Mouse (Mus musculus): ENCODE results near the gene Adat1. TPM values are rescaled to one million over a fixed set of nuclear protein-coding genes. Genes with fewer than 3 reads are reported as not detected.
A peak's percentile ranks its signal among the peaks of the same experiment; 100 is the strongest.
"Not testable (repeated sequence)": the region's sequence is repeated elsewhere in the genome, so short reads cannot be mapped to it uniquely, and the experiment has no call there.

Adat1 gene
- polyA plus RNA-seq, 1 experiment from 2014 or later, result 7.4 TPM

DNA sequence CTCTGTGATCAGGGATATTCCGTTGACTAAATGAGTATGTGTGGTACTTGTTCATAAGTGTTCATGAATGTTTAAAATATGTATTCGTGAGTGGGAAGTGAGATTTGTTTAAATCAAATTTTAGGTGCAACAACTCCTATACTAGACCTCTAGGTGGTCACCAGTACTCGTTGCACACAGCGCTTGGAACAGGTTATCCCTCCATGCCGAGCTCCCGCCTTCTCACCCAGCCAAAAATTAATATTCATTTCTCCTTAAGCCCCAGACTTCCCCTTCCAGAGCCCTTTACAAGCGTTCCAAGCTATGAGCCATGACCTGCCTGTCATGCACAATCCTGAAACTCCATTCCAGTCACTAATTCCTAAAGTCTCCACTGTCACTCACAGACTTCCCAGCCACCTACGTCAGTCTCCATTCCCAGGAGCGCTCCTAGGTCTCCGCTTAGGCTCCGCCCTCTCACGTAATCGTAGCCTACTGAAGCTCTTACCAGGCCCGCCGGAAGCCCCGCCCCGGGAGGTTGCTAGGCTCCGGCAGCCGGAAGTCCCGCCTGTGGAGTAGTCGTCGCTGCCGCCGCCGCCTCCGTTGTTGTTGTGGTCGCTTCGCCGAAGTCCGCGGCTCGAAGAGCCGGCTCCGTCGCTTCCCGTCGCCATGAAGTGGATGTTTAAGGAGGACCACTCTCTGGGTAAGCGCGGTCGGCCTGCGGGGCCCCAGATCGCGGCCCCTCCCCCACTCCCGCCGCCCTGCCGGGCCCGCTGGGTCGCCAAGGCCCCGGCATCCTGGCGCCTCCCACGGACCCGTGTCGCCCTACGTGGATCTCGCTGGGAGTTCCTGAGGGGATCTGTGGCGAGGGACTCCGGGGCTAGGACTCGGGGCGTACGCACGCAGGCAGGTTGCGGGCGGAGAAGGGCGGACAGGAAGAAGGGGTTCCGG is 51.7 kb downstream of the Adat1 start, which contains the start of gene Gabarapl2:
Gene Gabarapl2 (plus strand): TSS at position 533 of the 930 bp plus-strand sequence.
- Histone ChIP-seq H3K4me1 (replicated peaks; ENCODE audit: control insufficient read depth, insufficient read depth, low read length) (peaks cover 6% of the 10 kb centered on the region; the same call in 1 of the 2 replicates), H3K4me2 (ENCODE audit: low read length) (peak within 1 kb of the TSS; percentile 69), H3K27me3 (replicated peaks; ENCODE audit: control insufficient read depth, insufficient read depth, low read length) (no peaks in the 10 kb centered on the region), H3K27ac (ENCODE audit: low read depth) (peak within 1 kb of the TSS; percentile 69), H3K36me3 (ENCODE audit: control insufficient read depth, insufficient read depth, low read length) (peaks cover 30% of the 10 kb centered on the region), H3K9ac (ENCODE audit: low read length) (peak within 1 kb of the TSS; percentile 67), H3K9me3 (ENCODE audit: control insufficient read depth, low read length) (no peaks in the 10 kb centered on the region), H3K4me3 (ENCODE audit: low read depth, low read length) (peak within 1 kb of the TSS; percentile 98)
- ATAC-seq (replicated peaks; ENCODE audit: low FRiP score, low TSS enrichment, low read depth), result peak; percentile 97
- WGBS, result under 1% methylated on average over 65 of the region's 65 CpGs
- DNase-seq (ENCODE audit: low spot score), result peak; percentile 93

GRCm38 (mm10) chr8:111939516-111940142 is 52.5 kb downstream of the Adat1 start:
- Histone ChIP-seq H3K27ac (ENCODE audit: low read depth) (peak overlapping the region; percentile 34; the same call in 1 of the 2 replicates), H3K4me2 (ENCODE audit: low read length) (peak overlapping the region; percentile 69), H3K9me3 (ENCODE audit: control insufficient read depth, low read length) (no peaks in the 10 kb centered on the region), H3K4me1 (replicated peaks; ENCODE audit: control insufficient read depth, insufficient read depth, low read length) (peaks cover 6% of the 10 kb centered on the region; the same call in 1 of the 2 replicates), H3K36me3 (ENCODE audit: control insufficient read depth, insufficient read depth, low read length) (peaks cover 24% of the 10 kb centered on the region), H3K9ac (ENCODE audit: low read length) (peak overlapping the region; percentile 34), H3K27me3 (replicated peaks; ENCODE audit: control insufficient read depth, insufficient read depth, low read length) (no peaks in the 10 kb centered on the region), H3K4me3 (ENCODE audit: low read depth, low read length) (peak overlapping the region; percentile 98)
- DNase-seq (ENCODE audit: low spot score) (peak; percentile 76), ATAC-seq (replicated peaks; ENCODE audit: low FRiP score, low TSS enrichment, low read depth) (peak; percentile 86)
- WGBS, result 5% methylated on average over 10 of the region's 10 CpGs

DNA sequence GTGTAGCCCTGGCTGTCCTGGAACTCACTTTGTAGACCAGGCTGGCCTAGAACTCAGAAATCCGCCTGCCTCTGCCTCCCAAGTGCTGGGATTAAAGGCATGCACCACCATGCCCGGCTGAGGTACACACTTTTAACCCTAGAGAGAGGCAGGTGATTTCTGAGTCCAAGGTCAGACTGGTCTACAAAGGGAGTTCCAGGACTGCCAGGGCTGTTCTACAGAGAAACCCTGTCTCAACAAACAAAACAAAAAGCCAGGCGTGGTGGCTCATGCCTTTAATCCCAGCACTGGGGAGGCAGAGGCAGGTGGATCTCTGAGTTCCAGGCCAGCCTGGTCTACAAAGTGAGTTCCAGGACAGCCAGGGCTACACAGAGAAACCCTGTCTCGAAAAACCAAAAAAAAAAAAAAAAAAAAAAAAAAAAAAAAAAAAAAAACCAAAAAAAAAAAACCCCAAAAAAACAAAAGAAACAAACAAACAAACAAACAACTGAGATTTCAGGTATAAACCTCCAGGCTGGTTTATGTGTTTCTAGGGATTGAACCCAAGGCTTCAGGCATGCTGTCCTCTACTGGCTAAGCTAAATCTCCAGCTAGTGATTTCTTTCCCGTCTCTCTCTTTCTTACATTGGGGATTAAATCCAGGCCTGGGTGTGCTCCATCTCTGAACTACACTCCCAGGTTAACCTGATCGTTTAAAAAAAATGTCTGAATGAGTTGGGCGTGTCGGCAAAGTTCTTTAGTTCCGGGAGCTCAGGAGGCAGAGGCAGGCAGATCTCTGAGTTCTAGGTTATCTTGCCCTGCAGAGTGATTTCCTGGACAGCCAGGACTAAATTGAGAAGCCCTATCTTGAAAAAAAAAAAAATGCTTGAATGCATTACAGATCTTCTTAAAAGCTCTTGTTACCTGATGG is 53.8 kb downstream of the Adat1 start:
- not testable (repeated sequence) for ATAC-seq (replicated peaks; ENCODE audit: low FRiP score, low TSS enrichment, low read depth); H3K9ac ChIP-seq (ENCODE audit: low read length); DNase-seq (ENCODE audit: low spot score); H3K27me3 ChIP-seq (replicated peaks; ENCODE audit: control insufficient read depth, insufficient read depth, low read length); H3K27ac ChIP-seq (ENCODE audit: low read depth); H3K4me2 ChIP-seq (ENCODE audit: low read length); H3K4me1 ChIP-seq (replicated peaks; ENCODE audit: control insufficient read depth, insufficient read depth, low read length); H3K9me3 ChIP-seq (ENCODE audit: control insufficient read depth, low read length); H3K4me3 ChIP-seq (ENCODE audit: low read depth, low read length)
- peaks cover 11% of the 10 kb centered on the region; the same call in 1 of the 2 replicates for H3K36me3 ChIP-seq (ENCODE audit: control insufficient read depth, insufficient read depth, low read length)
- 91% methylated on average over 8 of the region's 9 CpGs for WGBS

DNA sequence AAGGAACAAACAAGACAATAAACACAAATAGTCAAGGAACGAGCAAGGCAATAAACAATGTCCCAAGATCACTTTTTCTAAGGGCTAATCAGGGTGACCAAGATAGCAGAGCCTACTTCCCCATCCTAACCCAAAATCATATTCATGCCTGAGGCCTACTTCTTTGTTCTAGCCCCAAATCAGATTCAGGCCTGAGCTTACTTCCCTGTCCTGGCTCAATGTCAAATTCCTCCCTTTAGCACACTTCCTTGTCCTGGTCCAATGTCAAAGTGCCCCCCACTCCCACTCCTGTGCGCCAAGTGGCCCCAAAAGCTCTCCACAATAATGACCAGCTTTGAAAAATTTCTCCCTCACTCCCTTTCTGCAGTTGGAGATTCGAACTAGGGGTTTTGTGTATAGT is 54.9 kb downstream of the Adat1 start:
- 73% methylated on average over 3 of the region's 3 CpGs for WGBS
- Histone ChIP-seq H3K27me3 (replicated peaks; ENCODE audit: control insufficient read depth, insufficient read depth, low read length) (no peaks in the 10 kb centered on the region), H3K36me3 (ENCODE audit: control insufficient read depth, insufficient read depth, low read length) (peaks cover 3% of the 10 kb centered on the region; the same call in 1 of the 2 replicates), H3K27ac (ENCODE audit: low read depth) (no peak overlapping the region), H3K4me1 (replicated peaks; ENCODE audit: control insufficient read depth, insufficient read depth, low read length) (peaks cover 11% of the 10 kb centered on the region), H3K9me3 (ENCODE audit: control insufficient read depth, low read length) (no peaks in the 10 kb centered on the region), H3K4me2 (ENCODE audit: low read length) (no peak overlapping the region), H3K4me3 (ENCODE audit: low read depth, low read length) (no peak overlapping the region), H3K9ac (ENCODE audit: low read length) (no peak overlapping the region)
- ATAC-seq (replicated peaks; ENCODE audit: low FRiP score, low TSS enrichment, low read depth) (no peak), DNase-seq (ENCODE audit: low spot score) (no peak)

DNA sequence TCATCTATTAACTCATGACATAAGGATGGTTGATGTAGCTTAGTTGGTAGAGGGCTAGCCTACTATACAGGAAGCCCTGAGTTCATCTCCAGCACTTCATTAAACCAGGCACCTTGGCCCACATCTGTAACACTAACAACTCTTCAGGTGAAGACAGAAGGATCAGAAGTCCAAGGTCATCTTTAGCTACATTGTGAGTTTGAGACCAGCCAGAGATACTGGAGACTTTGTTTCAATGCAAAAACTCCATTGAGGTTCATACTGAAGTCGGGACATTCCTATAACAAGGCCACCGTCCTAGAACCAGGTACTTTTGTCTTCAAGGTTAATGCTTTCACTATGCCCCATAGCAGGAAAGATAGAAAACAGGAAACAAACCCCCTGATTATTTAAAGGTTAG is 57.9 kb downstream of the Adat1 start:
- no peak overlapping the region for H3K4me3 ChIP-seq (ENCODE audit: low read depth, low read length)
- no peaks in the 10 kb centered on the region for H3K9me3 ChIP-seq (ENCODE audit: control insufficient read depth, low read length)
- no peaks in the 10 kb centered on the region for H3K36me3 ChIP-seq (ENCODE audit: control insufficient read depth, insufficient read depth, low read length)
- no peak overlapping the region for H3K9ac ChIP-seq (ENCODE audit: low read length)
- ATAC-seq (replicated peaks; ENCODE audit: low FRiP score, low TSS enrichment, low read depth) (no peak; the same call in 1 of the 2 replicates), DNase-seq (ENCODE audit: low spot score) (no peak)
- peak overlapping the region; percentile 87 for H3K4me2 ChIP-seq (ENCODE audit: low read length)
- H3K27ac ChIP-seq (ENCODE audit: low read depth), result no peak overlapping the region
- peaks cover 10% of the 10 kb centered on the region for H3K4me1 ChIP-seq (replicated peaks; ENCODE audit: control insufficient read depth, insufficient read depth, low read length)
- no peaks in the 10 kb centered on the region for H3K27me3 ChIP-seq (replicated peaks; ENCODE audit: control insufficient read depth, insufficient read depth, low read length)
- 89% methylated on average over 2 of the region's 2 CpGs for WGBS

DNA sequence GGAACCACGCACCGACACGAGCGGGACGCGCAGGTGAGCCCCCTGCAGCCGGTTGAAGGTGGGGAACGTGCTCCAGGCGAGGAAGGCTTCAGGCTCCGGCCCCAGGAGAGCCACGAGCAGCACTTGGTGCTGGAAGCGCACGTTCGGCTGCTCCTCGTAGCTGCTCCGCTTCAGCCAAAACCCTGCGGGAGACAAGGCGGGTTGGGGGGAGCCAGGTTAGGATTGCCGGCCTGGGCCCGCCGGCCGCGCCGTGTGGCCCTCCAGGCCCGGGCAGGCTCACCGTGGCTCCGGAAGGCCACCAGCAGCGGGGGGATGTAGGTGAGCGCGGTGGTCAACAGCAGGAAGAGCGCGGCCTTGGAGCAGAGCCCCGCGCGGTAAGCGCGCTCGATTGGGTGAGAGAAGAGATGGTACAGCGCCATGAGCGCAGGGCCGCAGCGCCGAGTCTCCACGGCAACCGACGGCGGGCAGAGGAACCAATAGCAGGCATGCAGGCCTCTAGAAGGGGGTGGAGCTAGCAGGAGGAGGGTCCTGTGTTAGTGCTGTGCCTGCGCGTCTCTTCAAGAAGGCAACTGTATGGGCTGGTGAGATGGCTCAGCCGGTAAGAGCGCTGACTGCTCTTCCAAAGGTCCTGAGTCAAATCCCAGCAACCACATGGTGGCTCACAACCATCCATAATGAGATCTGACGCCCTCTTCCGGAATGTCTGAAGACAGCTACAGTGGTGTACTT is 58.6 kb downstream of the Adat1 start, which contains the start of gene Tmem231:
Gene Tmem231 (minus strand): TSS at position 534 of the 729 bp plus-strand sequence.
- H3K4me3 ChIP-seq (ENCODE audit: low read depth, low read length), result peak within 1 kb of the TSS; percentile 63
- no peaks in the 10 kb centered on the region for H3K36me3 ChIP-seq (ENCODE audit: control insufficient read depth, insufficient read depth, low read length)
- ATAC-seq (replicated peaks; ENCODE audit: low FRiP score, low TSS enrichment, low read depth) (peak; percentile 98), DNase-seq (ENCODE audit: low spot score) (peak; percentile 87)
- H3K27ac ChIP-seq (ENCODE audit: low read depth), result peak within 1 kb of the TSS; percentile 69
- peak within 1 kb of the TSS; percentile 87 for H3K4me2 ChIP-seq (ENCODE audit: low read length)
- H3K4me1 ChIP-seq (replicated peaks; ENCODE audit: control insufficient read depth, insufficient read depth, low read length), result peaks cover 10% of the 10 kb centered on the region
- H3K27me3 ChIP-seq (replicated peaks; ENCODE audit: control insufficient read depth, insufficient read depth, low read length), result no peaks in the 10 kb centered on the region
- peak within 1 kb of the TSS; percentile 57 for H3K9ac ChIP-seq (ENCODE audit: low read length)
- H3K9me3 ChIP-seq (ENCODE audit: control insufficient read depth, low read length), result no peaks in the 10 kb centered on the region
- 1% methylated on average over 53 of the region's 53 CpGs for WGBS

- Histone ChIP-seq H3K9me3 (ENCODE audit: control insufficient read depth, low read length) (no peaks in the 10 kb centered on the region), H3K27ac (ENCODE audit: low read depth) (peak overlapping the region; percentile 69; the same call in 1 of the 2 replicates), H3K36me3 (ENCODE audit: control insufficient read depth, insufficient read depth, low read length) (no peaks in the 10 kb centered on the region), H3K27me3 (replicated peaks; ENCODE audit: control insufficient read depth, insufficient read depth, low read length) (no peaks in the 10 kb centered on the region), H3K4me3 (ENCODE audit: low read depth, low read length) (peak overlapping the region; percentile 63), H3K9ac (ENCODE audit: low read length) (peak overlapping the region; percentile 57; the same call in 1 of the 2 replicates), H3K4me2 (ENCODE audit: low read length) (peak overlapping the region; percentile 87), H3K4me1 (replicated peaks; ENCODE audit: control insufficient read depth, insufficient read depth, low read length) (peaks cover 10% of the 10 kb centered on the region)
- 30% methylated on average over 19 of the region's 19 CpGs for WGBS
- ATAC-seq (replicated peaks; ENCODE audit: low FRiP score, low TSS enrichment, low read depth), result peak; percentile 52; the same call in 1 of the 2 replicates
- peak; percentile 67 for DNase-seq (ENCODE audit: low spot score)
Measured at GRCm38 (mm10) chr8:111932580-111933336, 59.3 kb downstream of the Adat1 start.

All from intestine, embryonic 14.5 days (tissue).